Mouse (Mus musculus) cerebellum, adult 9-10 months (tissue): ENCODE measurements around the gene Tmem203.

ENCODE experiments used
- DNase-seq: peaks from one replicate; pipeline ENCODE4 v3.0.0; 2022

Gene Tmem203

DNA sequence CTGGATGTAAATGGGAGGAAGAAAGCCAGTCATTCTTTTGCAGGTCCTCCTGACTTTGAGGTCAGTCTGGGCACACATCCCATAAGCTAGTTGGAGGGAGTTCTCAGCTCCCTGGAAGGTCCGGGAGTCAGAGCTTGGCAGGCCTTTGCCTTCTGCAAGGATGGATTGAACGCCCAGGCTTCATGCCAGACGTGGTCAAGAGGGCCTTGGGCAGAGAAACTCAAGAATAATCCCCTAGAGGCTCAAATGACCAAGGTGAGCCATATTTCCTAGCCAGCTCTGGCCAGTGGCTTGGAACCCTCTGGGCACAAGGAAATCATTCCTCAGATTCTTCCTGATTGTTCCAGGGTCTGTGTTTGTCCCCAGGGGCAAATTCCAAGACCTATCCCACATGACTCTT lies 9.6 kb downstream of the Tmem203 start:
- DNase-seq: peak; percentile 95

DNA sequence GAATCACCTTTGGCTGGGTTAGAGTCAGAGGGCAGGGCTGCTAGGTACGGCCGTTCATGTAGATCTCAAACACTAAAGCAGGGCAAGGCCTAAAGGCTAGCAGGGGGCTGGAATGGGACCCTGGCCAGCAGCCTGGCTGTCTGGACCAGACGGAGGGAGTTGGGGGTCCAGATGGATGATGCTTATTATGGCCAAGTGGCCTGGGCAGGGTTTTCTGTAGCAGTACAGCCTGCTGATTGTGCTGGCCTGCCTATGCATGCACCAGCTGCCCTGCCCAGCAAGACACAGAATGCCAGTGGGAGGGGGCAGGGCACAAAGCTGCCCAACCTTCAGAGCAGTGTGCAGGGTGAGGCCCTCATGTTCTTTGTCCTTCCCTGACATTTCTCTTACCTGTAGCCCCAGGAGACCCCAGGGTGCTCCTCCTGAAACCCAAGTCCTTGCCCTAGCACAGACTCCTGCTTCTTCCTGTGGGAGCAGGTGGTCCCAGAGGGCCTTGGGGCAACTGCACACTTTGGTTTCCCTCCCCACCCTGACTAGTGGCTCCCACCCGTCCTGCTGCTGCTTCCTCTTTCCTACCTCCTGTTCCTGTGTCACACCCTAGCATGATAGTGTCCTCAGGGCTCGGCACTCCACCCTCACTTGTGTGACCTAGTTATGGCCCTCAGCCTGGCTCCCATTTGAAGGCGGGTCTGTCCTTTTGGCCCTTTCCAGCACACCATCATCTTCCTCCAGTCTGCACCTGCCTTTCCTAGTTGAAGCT lies 10.8 kb downstream of the Tmem203 start:
- peak; percentile 99 for DNase-seq

- peak; percentile 86 for DNase-seq
Measured at GRCm38 (mm10) chr2:25266720-25267119, 11.5 kb downstream of the Tmem203 start.

- DNase-seq: peak; percentile 69
Measured at GRCm38 (mm10) chr2:25267241-25267640, 12.0 kb downstream of the Tmem203 start.

GRCm38 (mm10) chr2:25267746-25268309 lies 12.6 kb downstream of the Tmem203 start:
- peak; percentile 68 for DNase-seq

DNA sequence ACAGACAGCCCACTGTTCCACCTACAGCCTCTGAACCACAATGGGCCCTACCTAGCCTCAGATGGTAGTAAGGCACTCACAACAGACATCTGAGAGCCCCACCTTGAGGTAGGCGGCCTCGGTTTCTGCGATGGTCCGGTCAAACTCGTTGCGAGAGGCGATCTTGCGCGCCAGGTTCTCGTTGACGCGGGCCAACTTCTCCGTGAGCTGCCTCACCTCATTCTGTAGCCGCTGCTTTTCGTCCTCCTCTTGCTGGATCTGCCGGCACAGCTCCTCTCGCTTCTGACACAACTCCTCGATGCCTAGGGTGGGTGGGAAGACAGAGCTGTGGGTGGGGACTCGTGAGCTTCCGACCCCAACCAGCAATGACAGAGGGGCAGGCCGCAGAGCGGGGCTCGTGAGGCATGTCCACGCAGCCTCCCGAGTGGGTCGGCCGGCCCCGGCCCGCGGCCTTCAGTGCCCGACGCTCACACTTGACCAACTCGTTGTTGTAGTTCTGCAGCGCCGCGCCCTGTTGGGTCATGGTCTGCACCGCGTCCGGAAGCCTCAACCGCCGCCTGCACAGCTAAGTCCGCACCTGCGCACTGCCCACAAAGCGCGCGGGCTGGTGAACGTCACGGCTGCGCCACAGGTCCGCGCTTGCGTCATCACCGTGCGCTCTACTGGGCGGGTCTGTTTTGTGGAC lies 16.7 kb downstream of the Tmem203 start, which contains the start of the genes Ssna1 and Anapc2:
Ssna1 (minus strand) TSS at position 612 of the 685 bp plus-strand sequence.
Anapc2 (plus strand) TSS at position 652 of the 685 bp plus-strand sequence.
- DNase-seq: peak; percentile 97

DNA sequence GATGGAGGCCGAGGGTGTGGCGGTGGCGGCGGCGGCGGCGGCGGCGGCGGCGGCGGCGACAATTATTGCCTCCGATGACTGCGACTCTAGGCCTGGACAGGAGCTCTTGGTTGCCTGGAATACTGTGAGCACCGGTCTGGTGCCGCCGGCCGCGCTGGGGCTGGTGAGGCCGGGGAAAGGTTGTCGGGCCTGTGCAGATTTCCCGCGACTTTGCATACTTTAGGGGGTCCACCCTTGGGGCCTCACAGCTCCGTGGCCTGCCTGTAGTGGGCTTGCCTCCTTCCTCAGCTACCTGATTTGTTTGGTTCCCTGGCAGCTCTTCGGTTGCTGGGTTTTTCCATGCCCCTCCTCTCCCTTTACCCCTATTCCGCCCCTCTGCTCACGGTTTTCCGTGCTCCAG lies 17.3 kb downstream of the Tmem203 start:
- no peak for DNase-seq

GRCm38 (mm10) chr2:25273010-25273409 lies 17.8 kb downstream of the Tmem203 start:
- no peak for DNase-seq

- peak; percentile 93 for DNase-seq
Measured at GRCm38 (mm10) chr2:25278928-25279882, 24.0 kb downstream of the Tmem203 start.

DNA sequence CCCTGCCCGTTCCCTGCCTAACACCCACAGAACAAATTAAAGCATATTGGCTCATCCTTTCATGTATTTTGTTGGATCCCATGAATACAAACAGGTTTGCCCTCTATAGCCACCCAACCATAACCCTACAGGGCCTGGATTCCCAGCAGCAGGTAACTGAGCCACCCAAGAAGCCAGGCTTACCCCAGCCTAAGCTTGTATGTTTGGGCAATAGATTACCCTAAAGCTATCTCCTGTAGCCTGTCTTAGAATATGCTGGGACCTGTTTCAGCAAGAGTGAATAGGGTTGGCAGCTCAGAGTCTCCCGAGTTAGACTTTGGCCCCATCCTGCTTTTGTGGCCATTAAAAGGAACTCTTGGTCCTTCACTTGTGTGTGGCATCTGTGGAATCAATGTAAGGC lies 30.3 kb downstream of the Tmem203 start:
- no peak for DNase-seq

DNA sequence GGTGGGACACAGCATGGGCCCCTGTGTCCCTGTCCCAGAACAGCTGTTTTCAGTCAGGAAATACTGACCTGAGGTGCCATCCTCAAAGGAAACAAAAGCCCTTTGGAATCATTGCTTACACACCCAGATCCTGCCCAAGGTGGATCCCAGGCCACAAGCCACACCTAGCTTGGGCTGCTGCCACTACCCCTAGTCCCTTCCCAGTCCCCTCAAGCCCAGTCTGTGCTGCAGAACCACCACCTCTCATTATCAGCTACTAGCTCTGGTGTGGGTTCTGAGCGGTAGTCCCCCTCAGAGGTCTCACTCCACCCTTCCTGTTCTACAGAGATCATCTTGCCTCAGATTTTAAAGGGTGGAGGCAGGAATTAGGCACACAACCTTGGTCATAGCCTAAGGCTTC lies 31.1 kb downstream of the Tmem203 start:
- DNase-seq: no peak

- DNase-seq: peak; percentile 71
Measured at GRCm38 (mm10) chr2:25286837-25287636, 31.8 kb downstream of the Tmem203 start.

- DNase-seq: peak; percentile 58
Measured at GRCm38 (mm10) chr2:25287927-25288649, 32.8 kb downstream of the Tmem203 start, which contains the start of gene Tmem210. Gene Tmem210, plus strand, starts transcription at chr2:25288145.

- peak; percentile 61 for DNase-seq
Measured at GRCm38 (mm10) chr2:25288734-25289345, 33.6 kb downstream of the Tmem203 start.

DNA sequence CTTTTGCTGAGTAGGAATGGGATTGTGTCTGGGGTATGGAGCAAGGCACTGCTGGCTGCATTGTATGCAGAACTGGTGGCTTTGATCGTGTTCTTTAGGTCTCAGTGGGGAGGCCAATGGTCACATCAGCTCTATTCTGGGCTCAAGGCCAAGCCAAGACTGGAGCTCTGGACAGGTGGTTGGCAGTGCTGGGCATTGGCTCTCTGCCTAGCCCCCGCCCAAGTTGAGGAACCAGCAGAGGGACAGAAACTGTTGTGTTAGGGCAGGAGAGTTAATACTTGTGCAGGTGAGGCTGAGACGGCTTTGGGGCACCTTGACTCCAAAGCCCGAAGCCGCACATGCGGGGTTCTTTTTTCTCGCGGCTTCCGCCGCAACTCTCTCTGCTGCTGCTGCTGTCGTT lies 34.4 kb downstream of the Tmem203 start, which contains the start of gene Lrrc26:
Lrrc26 (plus strand) TSS at position 265 of the 400 bp plus-strand sequence.
- DNase-seq: peak; percentile 88

GRCm38 (mm10) chr2:25290101-25290815 lies 35.0 kb downstream of the Tmem203 start:
- DNase-seq: peak; percentile 80

DNA sequence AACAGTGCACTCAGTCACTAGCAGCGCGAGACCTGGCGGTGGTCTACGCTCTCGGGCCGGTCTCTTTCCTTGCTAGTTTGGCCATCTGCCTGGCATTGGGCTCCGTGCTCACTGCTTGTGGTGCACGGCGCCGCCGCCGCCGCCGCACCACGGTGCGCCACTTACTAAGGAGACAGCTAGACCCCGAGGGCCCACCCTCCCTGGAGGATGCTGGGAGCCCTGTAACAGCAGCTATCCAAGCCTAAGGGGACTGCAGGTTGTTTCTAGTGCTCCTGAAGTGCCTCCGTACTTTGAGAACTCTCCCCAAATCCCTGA lies 35.5 kb downstream of the Tmem203 start:
- peak; percentile 80 for DNase-seq

- DNase-seq: peak; percentile 66
Measured at GRCm38 (mm10) chr2:25291184-25292053, 36.2 kb downstream of the Tmem203 start.

DNA sequence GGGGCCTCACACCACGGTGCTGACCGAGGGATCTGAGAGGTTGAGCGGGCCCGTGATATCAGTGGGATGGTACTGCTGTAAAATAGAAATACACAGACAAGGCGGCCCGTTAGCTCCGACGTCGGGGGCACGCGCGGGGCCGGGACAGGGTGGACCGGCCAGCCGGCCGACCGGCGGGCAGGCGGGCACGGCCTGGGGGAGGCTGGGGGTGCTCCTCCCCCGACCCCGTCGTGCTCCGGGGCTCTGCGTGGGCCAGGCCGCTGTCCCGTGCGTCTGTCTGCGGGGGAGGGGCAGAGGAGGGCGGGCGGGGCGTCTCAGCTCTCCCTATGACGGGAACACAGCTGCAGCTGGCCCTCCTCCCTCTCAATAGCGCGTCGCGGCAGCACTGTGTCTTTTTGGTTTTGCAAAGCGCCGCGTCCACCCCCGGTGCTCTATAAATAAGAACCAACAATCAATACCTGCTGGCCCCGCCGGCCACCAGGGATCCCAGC lies 36.9 kb downstream of the Tmem203 start:
- DNase-seq: peak; percentile 55
